Mouse (Mus musculus): ENCODE measurements around the gene Tm7sf3. TPM values are rescaled to one million over a fixed set of nuclear protein-coding genes. Genes with fewer than 3 reads are reported as not detected.

The Tm7sf3 gene
- 28.2 and 32.5 TPM in 2 replicates for polyA plus RNA-seq (2015; fragmentation: Nextera tagmentation; extraction: Ambion mirVana)

GRCm38 (mm10) chr6:146642276-146643183 lies at the start of gene Tm7sf3, which contains the start of gene Med21:
Tm7sf3 (minus strand) TSS chr6:146642824.
Med21 (plus strand) TSS chr6:146642547.
- Histone ChIP-seq H3K4me3 (replicated peaks) (peak within 1 kb of the TSS; percentile 80), H3K4me2 (replicated peaks) (peak within 1 kb of the TSS; percentile 86), H3K4me1 (replicated peaks) (0 out of 2 replicates have a peak, but pooled peaks cover 4% of the 10 kb centered on the region), H3K9ac (peak within 1 kb of the TSS; percentile 94), H3K27ac (peak within 1 kb of the TSS; percentile 92), H3K36me3 (no peaks in the 10 kb centered on the region), H3K27me3 (replicated peaks) (no peaks in the 10 kb centered on the region), H3K9me3 (no peaks in the 10 kb centered on the region)
- WGBS: under 1% methylated on average over 60 of the region's 60 CpGs
- ATAC-seq: peak; percentile 98

- no peak overlapping the region for H3K4me3 ChIP-seq (replicated peaks)
- no peak overlapping the region for H3K4me2 ChIP-seq (replicated peaks)
- no peak overlapping the region for H3K27ac ChIP-seq
- H3K9me3 ChIP-seq: no peaks in the 10 kb centered on the region
- no peaks in the 10 kb centered on the region for H3K4me1 ChIP-seq (replicated peaks)
- 86% methylated on average over 5 of the region's 5 CpGs for WGBS
- no peaks in the 10 kb centered on the region for H3K36me3 ChIP-seq
- H3K27me3 ChIP-seq (replicated peaks): no peaks in the 10 kb centered on the region
- no peak for ATAC-seq
- H3K9ac ChIP-seq: no peak overlapping the region
Observed at GRCm38 (mm10) chr6:146688861-146689260, 46.2 kb upstream of the Tm7sf3 start.

- Histone ChIP-seq H3K9me3 (no peaks in the 10 kb centered on the region), H3K36me3 (no peaks in the 10 kb centered on the region), H3K4me1 (replicated peaks) (no peaks in the 10 kb centered on the region), H3K27me3 (replicated peaks) (no peaks in the 10 kb centered on the region), H3K27ac (no peak overlapping the region), H3K4me2 (replicated peaks) (no peak overlapping the region), H3K9ac (no peak overlapping the region), H3K4me3 (replicated peaks) (no peak overlapping the region)
- no peak for ATAC-seq
- WGBS: 83% methylated on average over 7 of the region's 7 CpGs
Observed at GRCm38 (mm10) chr6:146688010-146688409, 45.4 kb upstream of the Tm7sf3 start.

- Histone ChIP-seq H3K9me3 (no peaks in the 10 kb centered on the region), H3K36me3 (no peaks in the 10 kb centered on the region), H3K27ac (no peak overlapping the region), H3K9ac (no peak overlapping the region), H3K4me2 (replicated peaks) (no peak overlapping the region), H3K4me1 (replicated peaks) (no peaks in the 10 kb centered on the region), H3K4me3 (replicated peaks) (no peak overlapping the region), H3K27me3 (replicated peaks) (no peaks in the 10 kb centered on the region)
- WGBS: 59% methylated on average over 5 of the region's 5 CpGs
- peak; percentile 53; the same call in 1 of the 2 replicates for ATAC-seq
Observed at GRCm38 (mm10) chr6:146686463-146687196, 44.0 kb upstream of the Tm7sf3 start.

GRCm38 (mm10) chr6:146685781-146686308 lies 43.2 kb upstream of the Tm7sf3 start:
- no peaks in the 10 kb centered on the region for H3K9me3 ChIP-seq
- H3K36me3 ChIP-seq: no peaks in the 10 kb centered on the region
- H3K27ac ChIP-seq: no peak overlapping the region
- 62% methylated on average over 17 of the region's 17 CpGs for WGBS
- peak; percentile 59 for ATAC-seq
- no peaks in the 10 kb centered on the region for H3K27me3 ChIP-seq (replicated peaks)
- no peak overlapping the region for H3K4me3 ChIP-seq (replicated peaks)
- 0 out of 2 replicates have a peak overlapping the region, but pooled peaks have one; percentile 24 for H3K4me2 ChIP-seq (replicated peaks)
- H3K9ac ChIP-seq: no peak overlapping the region
- H3K4me1 ChIP-seq (replicated peaks): no peaks in the 10 kb centered on the region

- no peak for ATAC-seq
- Histone ChIP-seq H3K9ac (no peak overlapping the region), H3K4me3 (replicated peaks) (no peak overlapping the region), H3K27ac (no peak overlapping the region), H3K4me2 (replicated peaks) (no peak overlapping the region), H3K9me3 (no peaks in the 10 kb centered on the region), H3K36me3 (no peaks in the 10 kb centered on the region), H3K4me1 (replicated peaks) (no peaks in the 10 kb centered on the region), H3K27me3 (replicated peaks) (no peaks in the 10 kb centered on the region)
- WGBS: 84% methylated on average over 4 of the region's 4 CpGs
Observed at GRCm38 (mm10) chr6:146683881-146684280, 41.3 kb upstream of the Tm7sf3 start.

GRCm38 (mm10) chr6:146678136-146679070 lies 35.8 kb upstream of the Tm7sf3 start:
- H3K4me1 ChIP-seq (replicated peaks): no peaks in the 10 kb centered on the region

GRCm38 (mm10) chr6:146676904-146677303 lies 34.3 kb upstream of the Tm7sf3 start:
- Histone ChIP-seq H3K36me3 (no peaks in the 10 kb centered on the region), H3K4me3 (replicated peaks) (no peak overlapping the region), H3K9ac (no peak overlapping the region), H3K4me2 (replicated peaks) (no peak overlapping the region), H3K9me3 (no peaks in the 10 kb centered on the region), H3K27ac (no peak overlapping the region), H3K27me3 (replicated peaks) (no peaks in the 10 kb centered on the region), H3K4me1 (replicated peaks) (no peaks in the 10 kb centered on the region)
- 77% methylated on average over 10 of the region's 10 CpGs for WGBS
- no peak for ATAC-seq

More at GRCm38 (mm10) chr6:146678136-146679070, 35.8 kb upstream of the Tm7sf3 start:
- Histone ChIP-seq H3K4me3 (replicated peaks) (no peak overlapping the region), H3K9me3 (no peaks in the 10 kb centered on the region), H3K9ac (no peak overlapping the region), H3K36me3 (no peaks in the 10 kb centered on the region), H3K27ac (no peak overlapping the region), H3K27me3 (replicated peaks) (no peaks in the 10 kb centered on the region), H3K4me2 (replicated peaks) (no peak overlapping the region)
- WGBS: 35% methylated on average over 10 of the region's 10 CpGs
- ATAC-seq: no peak

- peak; percentile 43; the same call in 1 of the 2 replicates for ATAC-seq
- Histone ChIP-seq H3K4me1 (replicated peaks) (no peaks in the 10 kb centered on the region), H3K4me3 (replicated peaks) (no peak overlapping the region), H3K9me3 (no peaks in the 10 kb centered on the region), H3K4me2 (replicated peaks) (no peak overlapping the region), H3K36me3 (no peaks in the 10 kb centered on the region), H3K27ac (0 out of 2 replicates have a peak overlapping the region, but pooled peaks have one; percentile 22), H3K9ac (no peak overlapping the region), H3K27me3 (replicated peaks) (no peaks in the 10 kb centered on the region)
- WGBS: 54% methylated on average over 4 of the region's 4 CpGs
Observed at GRCm38 (mm10) chr6:146674881-146675536, 32.4 kb upstream of the Tm7sf3 start.

- no peaks in the 10 kb centered on the region for H3K27me3 ChIP-seq (replicated peaks)
- H3K9me3 ChIP-seq: no peaks in the 10 kb centered on the region
- 0 out of 2 replicates have a peak overlapping the region, but pooled peaks have one; percentile 22 for H3K27ac ChIP-seq
- no peaks in the 10 kb centered on the region for H3K4me1 ChIP-seq (replicated peaks)
- no peak overlapping the region for H3K4me3 ChIP-seq (replicated peaks)
- ATAC-seq: no peak
- H3K36me3 ChIP-seq: no peaks in the 10 kb centered on the region
- WGBS: 80% methylated on average over 8 of the region's 8 CpGs
- H3K9ac ChIP-seq: no peak overlapping the region
- no peak overlapping the region for H3K4me2 ChIP-seq (replicated peaks)
Observed at GRCm38 (mm10) chr6:146674420-146674819, 31.8 kb upstream of the Tm7sf3 start.

GRCm38 (mm10) chr6:146673696-146674095 lies 31.1 kb upstream of the Tm7sf3 start:
- Histone ChIP-seq H3K9me3 (no peaks in the 10 kb centered on the region), H3K27me3 (replicated peaks) (no peaks in the 10 kb centered on the region), H3K4me1 (replicated peaks) (no peaks in the 10 kb centered on the region), H3K4me3 (replicated peaks) (no peak overlapping the region), H3K27ac (no peak overlapping the region), H3K9ac (no peak overlapping the region), H3K36me3 (no peaks in the 10 kb centered on the region), H3K4me2 (replicated peaks) (no peak overlapping the region)
- no peak for ATAC-seq
- WGBS: 84% methylated on average over 4 of the region's 4 CpGs
